Mouse (Mus musculus): ENCODE measurements at regions not wholly inside any gene's neighbourhood (a gene's known extent, or its start where the extent isn't known, plus 50 kb on each side); places are given as distances from the start of the nearest gene placed in this dataset.

- ATAC-seq (ENCODE audit: low TSS enrichment): peak; percentile 96
Observed at GRCm38 (mm10) chr7:68858471-68859210, 109.6 kb upstream of the Arrdc4 start.

- ATAC-seq (ENCODE audit: low TSS enrichment): peak; percentile 99
Observed at GRCm38 (mm10) chr7:68851981-68852575, 103.0 kb upstream of the Arrdc4 start.

- ATAC-seq (ENCODE audit: low TSS enrichment): no peak
Observed at GRCm38 (mm10) chr7:68844606-68845005, 95.6 kb upstream of the Arrdc4 start.

GRCm38 (mm10) chr7:68843374-68843773, 94.3 kb upstream of the Arrdc4 start:
- ATAC-seq (ENCODE audit: low TSS enrichment): no peak

GRCm38 (mm10) chr7:68833977-68834791, 85.1 kb upstream of the Arrdc4 start:
- peak; percentile 76 for ATAC-seq (ENCODE audit: low TSS enrichment)

- peak; percentile 92 for ATAC-seq (ENCODE audit: low TSS enrichment)
Observed at GRCm38 (mm10) chr7:68833517-68833916, 84.5 kb upstream of the Arrdc4 start.

GRCm38 (mm10) chr7:68829861-68830260, 80.8 kb upstream of the Arrdc4 start:
- peak; percentile 80 for ATAC-seq (ENCODE audit: low TSS enrichment)

- no peak for ATAC-seq (ENCODE audit: low TSS enrichment)
Observed at GRCm38 (mm10) chr7:68824399-68824798, 75.4 kb upstream of the Arrdc4 start.

GRCm38 (mm10) chr7:68823646-68824045, 74.6 kb upstream of the Arrdc4 start:
- ATAC-seq (ENCODE audit: low TSS enrichment): peak; percentile 57

- ATAC-seq (ENCODE audit: low TSS enrichment): peak; percentile 92
Observed at GRCm38 (mm10) chr7:68823189-68823588, 74.1 kb upstream of the Arrdc4 start.

- no peak for ATAC-seq (ENCODE audit: low TSS enrichment)
Observed at GRCm38 (mm10) chr7:68814823-68815666, 66.0 kb upstream of the Arrdc4 start.

- ATAC-seq (ENCODE audit: low TSS enrichment): no peak
Observed at GRCm38 (mm10) chr7:68809782-68810181, 60.7 kb upstream of the Arrdc4 start.
